Mouse (Mus musculus) intestine, postnatal 0 days (tissue): Measurements from ENCODE around the gene Chmp6. TPM values are rescaled to one million over a fixed set of nuclear protein-coding genes. Genes with fewer than 3 reads are reported as not detected.

ENCODE experiments used
- ATAC-seq: fragments of 200-750 bp; cut with Nextera tagmentation; 2 replicates; pipeline ENCODE4 v1.8.0; 2017; ENCODE audit warnings: mild to moderate bottlenecking, moderate TSS enrichment, moderate library complexity
- H3K27ac ChIP-seq: fragments of 300-500 bp; sonication (generic); 2 replicates; pipeline ENCODE4 v1.5.1; 2014; ENCODE audit warnings: mild to moderate bottlenecking, low read depth, low read length, moderate library complexity
- H3K27me3 ChIP-seq: fragments of 300-500 bp; sonication (generic); replicated peaks from 2 replicates; pipeline ENCODE4 v1.6.1; 2014; ENCODE audit warnings: low read length, mixed read lengths; ENCODE audit not compliant: control insufficient read depth, insufficient read depth
- H3K36me3 ChIP-seq: fragments of 300-500 bp; sonication (generic); 2 replicates; pipeline ENCODE4 v1.6.1; 2014; ENCODE audit warnings: mild to moderate bottlenecking, moderate library complexity; ENCODE audit not compliant: control insufficient read depth, insufficient read depth
- H3K4me1 ChIP-seq: fragments of 300-500 bp; sonication (generic); replicated peaks from 2 replicates; pipeline ENCODE4 v1.6.1; 2014; ENCODE audit warnings: antibody characterized with exemption, low read length, mixed read lengths; ENCODE audit not compliant: control insufficient read depth, insufficient read depth
- H3K4me2 ChIP-seq: fragments of 300-500 bp; sonication (generic); replicated peaks from 2 replicates; pipeline ENCODE4 v1.6.1; 2014; ENCODE audit warnings: low read depth, mild to moderate bottlenecking, moderate library complexity
- H3K4me3 ChIP-seq: fragments of 300-500 bp; sonication (generic); 2 replicates; pipeline ENCODE4 v1.5.1; 2014; ENCODE audit warnings: low read depth, low read length
- H3K9ac ChIP-seq: fragments of 300-500 bp; sonication (generic); 2 replicates; pipeline ENCODE4 v1.6.1; 2014; ENCODE audit warnings: mild to moderate bottlenecking, low read depth, low read length
- H3K9me3 ChIP-seq: fragments of 300-500 bp; sonication (generic); 2 replicates; pipeline ENCODE4 v1.6.1; 2016; ENCODE audit warnings: mixed run types; ENCODE audit not compliant: control insufficient read depth
- CTCF ChIP-seq: sonication (generic); IDR thresholded peaks from 2 replicates; pipeline ENCODE4 v1.5.1; 2016; ENCODE audit warnings: low read depth, mild to moderate bottlenecking, control low read depth, antibody characterized with exemption, moderate library complexity
- WGBS: fragments of 180-500 bp; shearing (Covaris S2); extraction: QIAGEN DNeasy Blood & Tissue Kit; methylation state at CpG from one replicate; pipeline ENCODE4 v1.1.7; 2014; 5-methylcytosine and 5-hydroxymethylcytosine counted together
- polyA plus RNA-seq: library from polyadenylated mRNA; unstranded; fragments of >200 nt; fragmentation: Nextera tagmentation; extraction: Ambion mirVana; gene quantifications from 2 replicates; pipeline ENCODE4 v1.2.1, GENCODE M21; 2015

The Chmp6 gene
- polyA plus RNA-seq, 1 experiment from 2014 or later = 121 TPM

GRCm38 (mm10) chr11:119954233-119954632, 41.0 kb downstream of the Chmp6 start:
- TF ChIP-seq CTCF = no peak
- no peak overlapping the region for H3K9ac ChIP-seq
- no peaks in the 10 kb centered on the region; the same call in 1 of the 2 replicates for H3K36me3 ChIP-seq
- no peak for ATAC-seq
- peaks cover 14% of the 10 kb centered on the region for H3K4me1 ChIP-seq
- no peak overlapping the region for H3K27ac ChIP-seq
- H3K4me2 ChIP-seq = no peak overlapping the region
- 36% methylated on average over 4 of the region's 4 CpGs for WGBS
- no peaks in the 10 kb centered on the region for H3K9me3 ChIP-seq
- no peaks in the 10 kb centered on the region for H3K27me3 ChIP-seq
- H3K4me3 ChIP-seq = no peak overlapping the region

DNA sequence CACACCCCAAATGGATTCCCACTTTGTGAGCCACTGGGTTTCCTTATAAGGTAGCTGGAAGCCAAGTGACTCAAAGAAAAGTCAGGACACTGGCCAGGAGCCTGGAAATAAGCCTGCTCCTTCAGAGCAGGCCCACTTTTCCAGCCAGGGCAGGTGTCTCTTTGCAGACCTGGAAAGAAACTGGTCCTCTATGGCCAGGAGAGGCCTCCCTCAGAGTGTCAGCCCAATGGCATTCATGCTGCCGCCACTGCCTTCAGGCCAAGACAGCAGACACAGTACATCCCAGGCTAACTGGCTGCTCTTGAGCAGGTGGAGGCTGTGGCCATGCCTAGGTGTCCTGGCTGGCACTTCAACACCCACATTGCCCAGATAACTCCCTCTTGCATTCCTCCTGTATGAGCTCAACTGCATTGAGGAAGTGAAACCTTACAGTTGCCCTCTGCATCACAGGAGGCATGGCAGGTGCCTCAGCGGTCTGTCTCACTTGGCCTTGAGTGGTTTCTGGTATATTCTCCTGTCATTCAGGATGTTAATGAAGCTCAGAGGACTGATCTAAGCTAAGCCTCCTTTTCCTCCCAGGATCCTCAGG, 41.6 kb downstream of the Chmp6 start:
- H3K36me3 ChIP-seq = no peaks in the 10 kb centered on the region; the same call in 1 of the 2 replicates
- H3K4me1 ChIP-seq = peaks cover 14% of the 10 kb centered on the region
- no peak overlapping the region for H3K4me2 ChIP-seq
- TF ChIP-seq CTCF = no peak
- no peaks in the 10 kb centered on the region for H3K27me3 ChIP-seq
- H3K9me3 ChIP-seq = no peaks in the 10 kb centered on the region
- no peak overlapping the region for H3K9ac ChIP-seq
- WGBS = 47% methylated on average over 2 of the region's 2 CpGs
- 0 out of 2 replicates have a peak overlapping the region, but pooled peaks have one; percentile 31 for H3K27ac ChIP-seq
- ATAC-seq = peak; percentile 75
- no peak overlapping the region for H3K4me3 ChIP-seq

DNA sequence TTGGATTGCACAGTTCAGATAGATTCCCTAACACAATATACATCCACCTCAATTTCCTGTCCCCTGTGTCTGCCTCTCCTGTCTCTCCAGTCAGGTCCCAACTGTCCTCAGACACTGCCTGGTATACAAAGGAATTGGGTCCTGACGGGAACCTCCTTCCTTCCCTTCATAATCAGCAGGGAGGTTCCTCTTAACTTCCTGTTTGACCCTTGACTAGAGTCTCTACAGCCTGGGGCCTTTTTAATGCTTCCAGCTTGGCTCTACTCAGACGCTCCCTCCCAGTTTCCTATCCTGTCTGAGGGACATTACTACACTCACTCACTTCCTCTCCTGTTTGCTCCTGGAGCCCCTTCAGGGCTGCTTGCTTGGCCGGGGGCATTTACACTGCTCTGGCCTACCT, 42.2 kb downstream of the Chmp6 start:
- Histone ChIP-seq H3K4me2 (no peak overlapping the region), H3K27ac (0 out of 2 replicates have a peak overlapping the region, but pooled peaks have one; percentile 31), H3K27me3 (no peaks in the 10 kb centered on the region), H3K9ac (no peak overlapping the region), H3K4me1 (peaks cover 14% of the 10 kb centered on the region), H3K36me3 (peaks cover 5% of the 10 kb centered on the region; the same call in 1 of the 2 replicates), H3K9me3 (no peaks in the 10 kb centered on the region), H3K4me3 (no peak overlapping the region)
- peak; percentile 46; the same call in 1 of the 2 replicates for ATAC-seq
- TF ChIP-seq CTCF = no peak
- 27% methylated on average over 3 of the region's 3 CpGs for WGBS

- Histone ChIP-seq H3K27ac (no peak overlapping the region), H3K27me3 (no peaks in the 10 kb centered on the region), H3K4me2 (no peak overlapping the region), H3K9me3 (no peaks in the 10 kb centered on the region), H3K4me3 (no peak overlapping the region), H3K36me3 (peaks cover 14% of the 10 kb centered on the region; the same call in 1 of the 2 replicates), H3K9ac (no peak overlapping the region), H3K4me1 (peaks cover 14% of the 10 kb centered on the region)
- WGBS = 84% methylated on average over 13 of the region's 13 CpGs
- no peak for ATAC-seq
- no peak for TF ChIP-seq CTCF
Observed at GRCm38 (mm10) chr11:119956590-119956989, 43.3 kb downstream of the Chmp6 start.

GRCm38 (mm10) chr11:119958856-119959255, 45.6 kb downstream of the Chmp6 start:
- Histone ChIP-seq H3K36me3 (peaks cover 19% of the 10 kb centered on the region; the same call in 1 of the 2 replicates), H3K4me1 (peaks cover 14% of the 10 kb centered on the region), H3K27ac (no peak overlapping the region), H3K4me3 (no peak overlapping the region), H3K27me3 (no peaks in the 10 kb centered on the region), H3K9ac (no peak overlapping the region), H3K9me3 (no peaks in the 10 kb centered on the region), H3K4me2 (no peak overlapping the region)
- TF ChIP-seq CTCF = no peak
- WGBS = 77% methylated on average over 7 of the region's 7 CpGs
- no peak for ATAC-seq

DNA sequence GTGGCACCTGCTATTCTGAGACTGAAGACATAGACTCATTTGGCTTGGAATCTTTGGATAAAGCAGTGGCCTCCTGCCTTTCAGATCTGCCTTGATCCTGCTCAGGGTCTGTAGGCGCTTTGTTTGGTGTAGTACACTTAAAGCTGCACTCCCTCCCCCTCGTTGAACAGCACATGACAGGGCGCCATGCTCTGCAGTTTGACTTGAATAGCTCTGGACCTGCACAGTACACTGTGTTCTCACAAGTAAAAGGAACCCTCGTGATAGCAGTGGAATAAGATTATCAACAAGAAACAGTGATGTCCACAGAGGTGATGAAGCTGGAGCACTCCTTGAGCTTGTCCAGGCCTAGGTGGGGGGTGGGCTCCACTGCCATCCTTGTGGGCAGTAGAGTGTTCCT, 46.5 kb downstream of the Chmp6 start:
- Histone ChIP-seq H3K4me2 (no peak overlapping the region), H3K27me3 (no peaks in the 10 kb centered on the region), H3K4me3 (no peak overlapping the region), H3K9ac (no peak overlapping the region), H3K9me3 (no peaks in the 10 kb centered on the region), H3K36me3 (peaks cover 19% of the 10 kb centered on the region; the same call in 1 of the 2 replicates), H3K4me1 (peaks cover 10% of the 10 kb centered on the region; the same call in 1 of the 2 replicates), H3K27ac (no peak overlapping the region)
- no peak for ATAC-seq
- no peak for TF ChIP-seq CTCF
- 78% methylated on average over 4 of the region's 4 CpGs for WGBS
